Mouse (Mus musculus) CH12.LX (cell line): ENCODE results near the gene Adh1. TPM values are rescaled to one million over a fixed set of nuclear protein-coding genes. Genes with fewer than 3 reads are reported as not detected.

ENCODE experiments used
- DNase-seq: peaks from one replicate; pipeline ENCODE4 v3.0.0-alpha.2; 2013; ENCODE audit errors: extremely low read depth
- H3K27ac ChIP-seq: 2 replicates; pipeline ENCODE4 v1.5.1; 2012; ENCODE audit warnings: low read depth, mild to moderate bottlenecking, control low read depth, moderate library complexity; ENCODE audit not compliant: insufficient read depth
- H3K27me3 ChIP-seq: replicated peaks from 2 replicates; pipeline ENCODE3; 2012; ENCODE audit warnings: inconsistent platforms
- H3K36me3 ChIP-seq, 2 experiments: replicated peaks in 1 of 2; 2 replicates each; pipeline versions ENCODE3 to v1.6.1; 2012; ENCODE audit warnings: inconsistent platforms in 1 of 2, low read length in 1 of 2, mild to moderate bottlenecking in 1 of 2, mixed read lengths in 1 of 2, moderate library complexity in 1 of 2; ENCODE audit not compliant: control insufficient read depth in 1 of 2, insufficient read depth in 1 of 2
- H3K4me1 ChIP-seq, 2 experiments: 2 replicates each; pipeline ENCODE4 v1.6.1; 2012; ENCODE audit warnings: inconsistent platforms in 1 of 2, moderate library complexity in 1 of 2; ENCODE audit not compliant: insufficient read depth in 2 of 2, control insufficient read depth in 1 of 2
- H3K4me2 ChIP-seq: 2 replicates; pipeline ENCODE4 v1.6.1; 2012; ENCODE audit warnings: low read depth, mild to moderate bottlenecking, control low read depth; ENCODE audit not compliant: poor library complexity, insufficient read depth, severe bottlenecking
- H3K4me3 ChIP-seq, 3 experiments: fragments of 150-350 bp in 1 of 3; sonication (generic) in 1 of 3; replicated peaks in 1 of 3; 2 replicates each; pipeline versions ENCODE3 to v1.5.1; 2011 to 2012; ENCODE audit warnings: low read depth in 2 of 3, low read length in 2 of 3, mild to moderate bottlenecking in 2 of 3, moderate library complexity in 2 of 3, control low read depth in 1 of 3, improper control_type of control experiment in 1 of 3, inconsistent platforms in 1 of 3, mixed read lengths in 1 of 3; ENCODE audit not compliant: poor library complexity in 1 of 3
- H3K79me2 ChIP-seq: replicated peaks from 2 replicates; pipeline ENCODE4 v1.6.1; 2012; ENCODE audit warnings: mild to moderate bottlenecking, moderate library complexity; ENCODE audit not compliant: control insufficient read depth, poor library complexity, insufficient read depth, severe bottlenecking; ENCODE audit errors: extremely low read depth
- H3K9ac ChIP-seq: 2 replicates; pipeline ENCODE4 v1.6.1; 2012; ENCODE audit warnings: low read depth, mild to moderate bottlenecking, control low read depth, moderate library complexity; ENCODE audit not compliant: insufficient read depth
- H3K9me3 ChIP-seq: replicated peaks from 2 replicates; pipeline ENCODE3; 2012; ENCODE audit warnings: low read length, inconsistent platforms, mixed read lengths
- CHD1 ChIP-seq: IDR thresholded peaks from 2 replicates; pipeline ENCODE4 v1.6.1; 2012; ENCODE audit warnings: low read depth, low read length, improper control_type of control experiment, inconsistent platforms
- CTCF ChIP-seq, 2 experiments: IDR thresholded peaks in 1 of 2; conservative IDR thresholded peaks in 1 of 2; 2 replicates each; pipeline ENCODE4 v1.5.1; 2011 to 2012; ENCODE audit warnings: low read depth in 2 of 2, low read length in 2 of 2, improper control_type of control experiment in 1 of 2, inconsistent platforms in 1 of 2, mild to moderate bottlenecking in 1 of 2, moderate library complexity in 1 of 2
- ELF1 ChIP-seq: IDR thresholded peaks from 2 replicates; pipeline ENCODE4 v1.6.1; 2014; ENCODE audit warnings: low read depth, mild to moderate bottlenecking, inconsistent platforms, low read length, improper control_type of control experiment
- EP300 ChIP-seq: IDR thresholded peaks from 2 replicates; pipeline ENCODE4 v1.6.1; 2011; ENCODE audit warnings: low read length, improper control_type of control experiment
- ETS1 ChIP-seq: conservative IDR thresholded peaks from 2 replicates; pipeline ENCODE4 v1.6.1; 2012; ENCODE audit warnings: low read depth, mild to moderate bottlenecking, inconsistent platforms, low read length, improper control_type of control experiment, moderate library complexity
- HCFC1 ChIP-seq: IDR thresholded peaks from 2 replicates; pipeline ENCODE4 v1.6.1; 2012; ENCODE audit warnings: low read depth, mild to moderate bottlenecking, inconsistent platforms, low read length, improper control_type of control experiment
- JUND ChIP-seq: conservative IDR thresholded peaks from 2 replicates; pipeline ENCODE4 v1.6.1; 2011; ENCODE audit warnings: low read depth, low read length, improper control_type of control experiment
- KAT2A ChIP-seq: IDR thresholded peaks from 2 replicates; pipeline ENCODE4 v1.6.1; 2012; ENCODE audit warnings: low read length, improper control_type of control experiment, inconsistent platforms; ENCODE audit not compliant: insufficient replicate concordance
- MEF2A ChIP-seq: IDR thresholded peaks from 2 replicates; pipeline ENCODE4 v1.6.1; 2014; ENCODE audit warnings: low read depth, mild to moderate bottlenecking, inconsistent platforms, low read length, improper control_type of control experiment, borderline replicate concordance
- MYC ChIP-seq: IDR thresholded peaks from 2 replicates; pipeline ENCODE4 v1.6.1; 2011; ENCODE audit warnings: low read depth, mild to moderate bottlenecking, improper control_type of control experiment, low read length
- NELFE ChIP-seq: IDR thresholded peaks from 2 replicates; pipeline ENCODE4 v1.6.1; 2011; ENCODE audit warnings: low read depth, low read length, improper control_type of control experiment
- RAD21 ChIP-seq: IDR thresholded peaks from 2 replicates; pipeline ENCODE4 v1.6.1; 2011; ENCODE audit warnings: low read depth, mild to moderate bottlenecking, low read length, improper control_type of control experiment, moderate library complexity
- SIN3A ChIP-seq: IDR thresholded peaks from 2 replicates; pipeline ENCODE4 v1.6.1; 2012; ENCODE audit warnings: low read length, improper control_type of control experiment, inconsistent platforms
- SMC3 ChIP-seq: IDR thresholded peaks from 2 replicates; pipeline ENCODE4 v1.6.1; 2011; ENCODE audit warnings: low read depth, low read length, improper control_type of control experiment
- UBTF ChIP-seq: IDR thresholded peaks from 2 replicates; pipeline ENCODE4 v1.6.1; 2012; ENCODE audit warnings: low read depth, mild to moderate bottlenecking, inconsistent platforms, low read length, improper control_type of control experiment, moderate library complexity
- USF1 ChIP-seq: IDR thresholded peaks from 2 replicates; pipeline ENCODE4 v1.6.1; 2014; ENCODE audit warnings: low read depth, mild to moderate bottlenecking, inconsistent platforms, low read length, improper control_type of control experiment
- ZC3H11A ChIP-seq: IDR thresholded peaks from 2 replicates; pipeline ENCODE4 v1.6.1; 2012; ENCODE audit warnings: low read depth, mild to moderate bottlenecking, inconsistent platforms, low read length, improper control_type of control experiment
- ZMIZ1 ChIP-seq: IDR thresholded peaks from 2 replicates; pipeline ENCODE4 v1.6.1; 2012; ENCODE audit warnings: low read depth, mild to moderate bottlenecking, inconsistent platforms, low read length, improper control_type of control experiment
- ZNF384 ChIP-seq: IDR thresholded peaks from 2 replicates; pipeline ENCODE4 v1.6.1; 2012; ENCODE audit warnings: low read depth, low read length, improper control_type of control experiment, inconsistent platforms
- dilution Hi-C: fragments of 300-500 bp; cut with MboI; formaldehyde crosslinking; loops from 2 replicates; pipeline ENCODE4 v1.14.3; 2020; ENCODE audit warnings: low sequenced_read_pairs; ENCODE audit not compliant: extremely low pct_unique_long_range_greater_than_20kb, extremely low pct_ligation_motif_present
- in situ Hi-C: fragments of 300-500 bp; cut with MboI; formaldehyde crosslinking; loops from 3 replicates; pipeline ENCODE4 v1.14.3; 2019; ENCODE audit warnings: low sequenced_read_pairs, low pct_ligation_motif_present, low pct_unique_long_range_greater_than_20kb, mixed read lengths
- polyA plus RNA-seq: library from polyadenylated mRNA; unstranded; fragments of >175 nt; gene quantifications from 2 replicates; pipeline ENCODE4 v1.2.1, GENCODE M21; 2012; ENCODE audit warnings: low read depth; ENCODE audit not compliant: insufficient read length
- total RNA-seq, 2 experiments: library from RNA; depleted of rRNA; stranded (reverse); fragments of 300-350 nt in 1 of 2; fragments of >200 nt in 1 of 2; gene quantifications; 2 replicates each; pipeline ENCODE4 v1.2.3; 2012 to 2014

The Adh1 gene
- total and polyA plus RNA-seq, 3 experiments, result not detected

- Histone ChIP-seq H3K27ac (no peak overlapping the region), H3K4me2 (no peak overlapping the region), H3K27me3 (no peaks in the 10 kb centered on the region), H3K79me2 (no peaks in the 10 kb centered on the region), H3K36me3 (no peaks in the 10 kb centered on the region), H3K4me1 (no peaks in the 10 kb centered on the region), H3K9me3 (no peaks in the 10 kb centered on the region), H3K9ac (no peak overlapping the region), H3K4me3 (no peak overlapping the region)
- in situ Hi-C loops (no loop called here), dilution Hi-C loops (no loop called here)
- TF ChIP-seq NELFE (no peak), EP300 (no peak), ZC3H11A (no peak), SMC3 (no peak)
- DNase-seq, result no peak
Observed at GRCm38 (mm10) chr3:138248011-138248410, 12.8 kb upstream of the Adh1 start.

- H3K9me3 ChIP-seq, result no peaks in the 10 kb centered on the region
- H3K4me1 ChIP-seq, result no peaks in the 10 kb centered on the region
- H3K27me3 ChIP-seq, result no peaks in the 10 kb centered on the region
- no peak for TF ChIP-seq NELFE
- no peak for TF ChIP-seq ZC3H11A
- no peak for TF ChIP-seq ZNF384
- no peak for TF ChIP-seq SIN3A
- TF ChIP-seq KAT2A, result no peak
- TF ChIP-seq USF1, result no peak
- no peak for TF ChIP-seq RAD21
- no peak for TF ChIP-seq MEF2A
- TF ChIP-seq EP300, result no peak
- TF ChIP-seq ZMIZ1, result no peak
- TF ChIP-seq CHD1, result no peak
- no peak for TF ChIP-seq JUND
- no peak for TF ChIP-seq ELF1
- TF ChIP-seq CTCF (conservative IDR thresholded peaks at IDR 0.05 in 1 of 2, IDR thresholded peaks at IDR 0.05 in 1 of 2; ENCODE audit: low read depth in 2 of 2, low read length in 2 of 2), result no peak
- TF ChIP-seq, all 38 proteins: peak for 0
- Histone ChIP-seq H3K27ac (no peak overlapping the region), H3K9ac (no peak overlapping the region), H3K4me3 (no peak overlapping the region), H3K4me2 (no peak overlapping the region), H3K36me3 (no peaks in the 10 kb centered on the region), H3K79me2 (no peaks in the 10 kb centered on the region)
- in situ Hi-C loops, result no loop called here
- dilution Hi-C loops, result no loop called here
- DNase-seq, result no peak
Observed at GRCm38 (mm10) chr3:138248746-138249145, 12.0 kb upstream of the Adh1 start.

GRCm38 (mm10) chr3:138251156-138251555 lies 9.6 kb upstream of the Adh1 start:
- Histone ChIP-seq H3K9ac (no peak overlapping the region), H3K27ac (no peak overlapping the region), H3K79me2 (no peaks in the 10 kb centered on the region), H3K36me3 (no peaks in the 10 kb centered on the region), H3K9me3 (no peaks in the 10 kb centered on the region), H3K4me3 (no peak overlapping the region), H3K4me1 (no peaks in the 10 kb centered on the region), H3K27me3 (no peaks in the 10 kb centered on the region)
- no peak for DNase-seq
- dilution Hi-C loops (no loop called here), in situ Hi-C loops (no loop called here)
- TF ChIP-seq UBTF (no peak), MEF2A (no peak), ETS1 (no peak), SIN3A (no peak), NELFE (no peak), ZC3H11A (no peak), MYC (no peak), HCFC1 (no peak)
- TF ChIP-seq, all 38 proteins: peak for 0
- H3K4me2 ChIP-seq, result no peak overlapping the region
